Mouse (Mus musculus) midbrain, embryonic 12.5 days (tissue): ENCODE measurements around the gene Prrt3. TPM values are rescaled to one million over a fixed set of nuclear protein-coding genes. Genes with fewer than 3 reads are reported as not detected.

Source experiments
- ATAC-seq: fragments of 200-750 bp; cut with Nextera tagmentation; 2 replicates; pipeline ENCODE4 v1.8.0; 2017; ENCODE audit warnings: low read depth, moderate TSS enrichment, moderate library complexity; ENCODE audit not compliant: low FRiP score
- H3K27ac ChIP-seq: fragments of 300-500 bp; sonication (generic); replicated peaks from 2 replicates; pipeline ENCODE4 v1.5.1; 2016; ENCODE audit warnings: mild to moderate bottlenecking
- H3K27me3 ChIP-seq: fragments of 300-500 bp; sonication (generic); 2 replicates; pipeline ENCODE4 v1.6.1; 2016; ENCODE audit warnings: mild to moderate bottlenecking
- H3K36me3 ChIP-seq: fragments of 300-500 bp; sonication (generic); 2 replicates; pipeline ENCODE4 v1.6.1; 2016
- H3K4me1 ChIP-seq: fragments of 300-500 bp; sonication (generic); 2 replicates; pipeline ENCODE4 v1.6.1; 2016
- H3K4me2 ChIP-seq: fragments of 300-500 bp; sonication (generic); replicated peaks from 2 replicates; pipeline ENCODE4 v1.6.1; 2016; ENCODE audit warnings: mild to moderate bottlenecking, moderate library complexity
- H3K4me3 ChIP-seq: fragments of 300-500 bp; sonication (generic); 2 replicates; pipeline ENCODE4 v1.5.1; 2016; ENCODE audit warnings: mild to moderate bottlenecking
- H3K9ac ChIP-seq: fragments of 300-500 bp; sonication (generic); replicated peaks from 2 replicates; pipeline ENCODE4 v1.6.1; 2016; ENCODE audit warnings: mild to moderate bottlenecking, moderate library complexity
- H3K9me3 ChIP-seq: fragments of 300-500 bp; sonication (generic); 2 replicates; pipeline ENCODE4 v1.6.1; 2016; ENCODE audit warnings: mild to moderate bottlenecking
- WGBS: fragments of 180-500 bp; shearing (Covaris S2); methylation state at CpG from one replicate; pipeline ENCODE4 v1.1.7; 2016; 5-methylcytosine and 5-hydroxymethylcytosine counted together
- microRNA-seq: library from miRNA; unstranded; fragments of <30 nt; microRNA quantifications from one replicate; pipeline ENCODE4, GENCODE M21; 2017
- polyA plus RNA-seq: library from polyadenylated mRNA; unstranded; fragments of >200 nt; fragmentation: Nextera tagmentation; extraction: Ambion mirVana; gene quantifications from 2 replicates; pipeline ENCODE4 v1.2.1, GENCODE M21; 2016

Gene Prrt3
- polyA plus RNA-seq, 1 experiment from 2014 or later: 2.8 TPM

DNA sequence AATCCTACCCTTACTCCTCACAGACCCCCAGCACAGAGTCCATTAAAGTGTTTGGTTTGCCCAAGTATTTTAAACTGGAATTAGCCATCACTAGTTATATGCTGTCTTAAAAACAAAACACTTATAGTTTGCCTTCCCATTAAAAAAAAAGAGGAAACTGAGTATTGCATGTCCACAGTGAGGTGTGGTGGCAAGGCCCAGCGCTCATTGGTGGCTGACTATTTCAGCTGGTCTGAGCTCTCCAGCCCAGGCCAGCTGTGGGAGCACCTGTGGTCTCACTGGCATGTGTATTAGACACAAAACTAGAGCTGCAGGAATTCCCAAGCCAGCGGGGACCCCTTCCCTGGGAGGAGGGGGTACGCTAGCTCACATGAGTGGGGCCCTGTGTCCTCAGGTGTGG, 33.2 kb downstream of the Prrt3 start:
- peaks cover 10% of the 10 kb centered on the region for H3K4me1 ChIP-seq
- H3K9me3 ChIP-seq: no peaks in the 10 kb centered on the region
- no peak overlapping the region for H3K27ac ChIP-seq
- H3K9ac ChIP-seq: no peak overlapping the region
- ATAC-seq: no peak
- H3K36me3 ChIP-seq: no peaks in the 10 kb centered on the region
- H3K27me3 ChIP-seq: peaks cover 55% of the 10 kb centered on the region
- 55% methylated on average over 3 of the region's 3 CpGs for WGBS
- no peak overlapping the region for H3K4me2 ChIP-seq
- H3K4me3 ChIP-seq: no peak overlapping the region

DNA sequence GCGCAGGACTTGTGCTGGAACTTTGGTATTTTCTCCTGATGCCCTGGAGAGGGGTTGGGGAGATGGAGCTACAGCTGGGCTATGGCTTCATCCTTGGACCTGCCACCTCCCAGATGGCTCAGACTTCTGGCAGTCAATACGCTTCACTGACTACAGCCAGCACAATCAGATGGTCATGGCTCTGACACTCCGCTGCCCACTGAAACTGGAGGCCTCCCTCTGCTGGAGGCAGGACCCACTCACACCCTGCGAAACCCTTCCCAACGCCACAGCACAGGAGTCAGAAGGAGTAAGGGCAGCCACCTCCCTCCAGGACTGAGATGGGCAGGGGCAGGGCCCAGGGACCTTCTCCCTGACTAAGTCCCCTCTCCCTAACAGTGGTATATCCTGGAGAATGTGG, 36.1 kb downstream of the Prrt3 start:
- Histone ChIP-seq H3K36me3 (no peaks in the 10 kb centered on the region), H3K9ac (no peak overlapping the region), H3K27me3 (peaks cover 34% of the 10 kb centered on the region), H3K27ac (no peak overlapping the region), H3K4me1 (peaks cover 10% of the 10 kb centered on the region), H3K4me2 (no peak overlapping the region), H3K9me3 (no peaks in the 10 kb centered on the region), H3K4me3 (no peak overlapping the region)
- ATAC-seq: no peak
- WGBS: 65% methylated on average over 5 of the region's 5 CpGs

DNA sequence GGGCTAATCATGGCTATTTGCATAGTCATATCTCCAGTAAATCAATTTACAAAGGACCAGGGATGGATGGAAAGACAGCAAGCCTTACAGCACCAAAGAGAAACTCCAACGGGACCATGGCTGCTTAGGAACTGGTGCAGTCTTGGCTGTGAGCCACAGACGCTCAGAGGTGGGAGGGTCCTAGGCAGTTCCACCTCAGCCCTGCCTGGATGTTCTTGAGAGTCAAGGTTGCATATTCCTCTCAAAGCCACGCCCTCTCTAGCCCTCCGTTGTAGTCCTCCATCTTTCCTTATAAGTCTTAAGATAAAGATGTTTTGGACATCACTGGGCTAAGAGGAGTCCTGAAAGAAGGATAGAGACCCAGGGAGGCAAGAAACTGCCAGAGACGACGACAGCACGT, 37.7 kb downstream of the Prrt3 start:
- ATAC-seq: no peak
- H3K27me3 ChIP-seq: peaks cover 18% of the 10 kb centered on the region
- no peak overlapping the region for H3K9ac ChIP-seq
- no peak overlapping the region for H3K4me2 ChIP-seq
- H3K4me3 ChIP-seq: no peak overlapping the region
- 72% methylated on average over 7 of the region's 7 CpGs for whole genome bisulfite sequencing
- no peak overlapping the region for H3K27ac ChIP-seq
- no peaks in the 10 kb centered on the region for H3K9me3 ChIP-seq
- 0 out of 2 replicates have a peak, but pooled peaks cover 2% of the 10 kb centered on the region for H3K4me1 ChIP-seq
- no peaks in the 10 kb centered on the region for H3K36me3 ChIP-seq

DNA sequence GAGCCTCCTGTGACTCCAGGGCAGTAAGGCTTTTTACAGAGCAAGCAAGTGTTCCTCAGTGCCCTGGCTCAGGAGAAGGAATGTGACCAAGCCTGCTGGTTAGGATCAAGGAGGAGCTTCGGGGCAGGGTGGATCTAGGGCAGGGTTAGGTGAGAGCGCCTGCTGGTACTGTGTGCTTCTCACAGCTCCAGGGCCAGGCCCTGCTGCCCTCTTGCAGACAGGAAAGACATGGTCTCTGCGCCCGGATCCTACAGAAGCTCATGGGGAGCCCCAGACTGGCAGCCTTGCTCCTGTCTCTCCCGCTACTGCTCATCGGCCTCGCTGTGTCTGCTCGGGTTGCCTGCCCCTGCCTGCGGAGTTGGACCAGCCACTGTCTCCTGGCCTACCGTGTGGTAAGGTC, 43.1 kb downstream of the Prrt3 start:
- Histone ChIP-seq H3K27me3 (peaks cover 7% of the 10 kb centered on the region; the same call in 1 of the 2 replicates), H3K9ac (no peak overlapping the region), H3K4me1 (no peaks in the 10 kb centered on the region), H3K9me3 (no peaks in the 10 kb centered on the region), H3K36me3 (no peaks in the 10 kb centered on the region), H3K4me2 (no peak overlapping the region), H3K4me3 (no peak overlapping the region), H3K27ac (no peak overlapping the region)
- ATAC-seq: no peak
- WGBS: 72% methylated on average over 10 of the region's 10 CpGs

DNA sequence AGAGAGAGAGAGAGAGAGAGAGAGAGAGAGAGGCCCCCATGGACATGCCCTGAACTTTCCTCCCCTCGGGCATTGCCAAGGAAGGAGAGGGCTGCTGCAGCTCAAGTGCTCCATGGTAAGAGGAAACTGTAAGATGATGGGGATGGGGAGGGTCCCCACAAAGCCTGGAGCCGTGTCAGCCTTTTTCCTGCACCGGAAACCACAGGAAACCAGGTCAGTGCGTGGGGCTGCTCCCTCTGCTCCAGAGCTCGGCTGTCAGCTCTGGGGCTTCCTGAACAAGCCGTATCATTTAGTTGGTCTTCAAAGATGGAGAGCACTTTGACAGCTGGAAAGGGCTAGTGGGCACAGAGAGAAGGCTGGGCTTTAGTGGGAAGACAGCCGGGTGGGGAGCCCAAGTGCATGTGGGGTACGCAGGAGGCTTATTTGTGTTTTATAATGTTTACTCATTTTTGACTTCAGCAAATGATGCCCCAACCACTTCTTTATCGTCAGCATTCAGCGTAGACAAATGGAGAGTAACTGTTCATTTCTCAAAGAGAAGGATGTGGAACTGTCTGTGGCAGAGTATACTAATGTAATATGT, 43.7 kb downstream of the Prrt3 start, which contains the start of gene Il17re:
Il17re (plus strand) TSS at position 533 of the 583 bp plus-strand sequence.
- no peak for ATAC-seq
- no peaks in the 10 kb centered on the region for H3K36me3 ChIP-seq
- H3K27ac ChIP-seq: no peak within 1 kb of the TSS
- no peak within 1 kb of the TSS for H3K9ac ChIP-seq
- H3K4me3 ChIP-seq: no peak within 1 kb of the TSS
- 79% methylated on average over 10 of the region's 10 CpGs for WGBS
- H3K4me1 ChIP-seq: no peaks in the 10 kb centered on the region
- H3K4me2 ChIP-seq: no peak within 1 kb of the TSS
- H3K27me3 ChIP-seq: peaks cover 7% of the 10 kb centered on the region; the same call in 1 of the 2 replicates
- H3K9me3 ChIP-seq: no peaks in the 10 kb centered on the region

DNA sequence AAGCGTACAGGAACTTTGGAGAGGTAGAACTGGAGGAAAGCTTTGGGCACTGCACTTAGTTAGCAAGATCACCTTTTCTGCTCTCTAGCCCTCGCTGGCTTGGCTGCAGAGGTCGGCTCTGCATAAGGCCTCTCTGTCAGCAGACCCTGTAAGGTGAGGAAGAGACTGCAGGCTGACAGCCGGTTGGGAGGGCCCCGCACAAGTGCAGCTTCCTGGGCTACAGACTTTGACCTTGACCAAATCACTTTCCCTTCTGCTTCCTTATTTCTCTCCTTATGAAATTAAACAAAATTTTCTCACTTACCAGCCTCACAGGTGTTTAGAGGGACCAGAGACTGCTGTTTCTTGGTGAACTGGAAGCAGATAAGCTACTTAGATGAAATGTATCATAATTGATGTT, 46.7 kb downstream of the Prrt3 start:
- no peak for ATAC-seq
- Histone ChIP-seq H3K9ac (no peak overlapping the region), H3K4me1 (no peaks in the 10 kb centered on the region), H3K27me3 (peaks cover 7% of the 10 kb centered on the region; the same call in 1 of the 2 replicates), H3K9me3 (no peaks in the 10 kb centered on the region), H3K4me2 (no peak overlapping the region), H3K4me3 (no peak overlapping the region), H3K36me3 (no peaks in the 10 kb centered on the region), H3K27ac (no peak overlapping the region)
- WGBS: 76% methylated on average over 5 of the region's 5 CpGs

DNA sequence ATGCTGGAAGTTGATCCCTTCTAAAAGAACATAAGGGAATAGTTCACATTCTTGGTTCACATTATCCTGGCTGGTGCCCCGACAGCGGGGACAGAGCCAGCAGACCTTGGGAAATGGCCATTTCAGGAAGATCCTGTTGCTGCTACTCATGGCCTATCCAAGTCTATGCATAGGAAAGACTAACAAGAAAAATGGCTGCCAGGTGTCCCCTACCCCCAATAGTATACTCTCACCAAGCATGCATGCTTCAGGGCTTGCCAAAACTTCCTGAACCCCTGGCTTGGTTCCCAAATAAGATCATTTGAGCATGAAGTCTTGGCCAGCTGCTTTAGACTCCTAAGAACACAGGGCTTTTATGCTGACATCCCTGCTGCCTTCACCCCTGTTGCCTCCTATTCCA, 49.9 kb downstream of the Prrt3 start:
- H3K27me3 ChIP-seq: no peaks in the 10 kb centered on the region
- no peaks in the 10 kb centered on the region for H3K4me1 ChIP-seq
- H3K9ac ChIP-seq: no peak overlapping the region
- no peak overlapping the region for H3K27ac ChIP-seq
- no peak overlapping the region for H3K4me2 ChIP-seq
- no peaks in the 10 kb centered on the region for H3K9me3 ChIP-seq
- WGBS: 92% methylated on average over 2 of the region's 2 CpGs
- peaks cover 26% of the 10 kb centered on the region for H3K36me3 ChIP-seq
- ATAC-seq: no peak
- no peak overlapping the region for H3K4me3 ChIP-seq

DNA sequence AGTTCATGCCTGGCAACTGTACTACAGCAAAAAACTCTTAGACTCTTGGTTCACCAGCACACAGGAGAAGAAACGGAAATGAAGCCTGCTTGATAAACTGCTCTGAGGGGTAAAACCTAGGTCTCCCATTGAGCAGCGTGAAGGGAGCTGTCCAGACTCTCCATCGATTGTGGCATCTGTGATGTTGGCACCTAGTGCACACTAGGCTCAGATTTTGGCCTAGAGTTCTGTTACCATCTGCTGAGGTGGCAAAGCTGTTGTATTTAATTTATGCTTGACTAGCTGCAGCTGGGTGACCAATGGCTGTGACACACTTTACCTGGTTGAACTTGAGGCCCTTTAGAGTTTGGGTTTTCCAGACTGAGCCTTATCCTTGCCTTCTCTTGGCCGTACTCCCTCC, 54.1 kb downstream of the Prrt3 start:
- Histone ChIP-seq H3K9ac (no peak overlapping the region), H3K36me3 (peaks cover 40% of the 10 kb centered on the region), H3K9me3 (no peaks in the 10 kb centered on the region), H3K4me3 (no peak overlapping the region), H3K27ac (no peak overlapping the region), H3K27me3 (no peaks in the 10 kb centered on the region), H3K4me1 (peaks cover 10% of the 10 kb centered on the region), H3K4me2 (no peak overlapping the region)
- no peak for ATAC-seq
- WGBS: 92% methylated on average over 4 of the region's 4 CpGs

DNA sequence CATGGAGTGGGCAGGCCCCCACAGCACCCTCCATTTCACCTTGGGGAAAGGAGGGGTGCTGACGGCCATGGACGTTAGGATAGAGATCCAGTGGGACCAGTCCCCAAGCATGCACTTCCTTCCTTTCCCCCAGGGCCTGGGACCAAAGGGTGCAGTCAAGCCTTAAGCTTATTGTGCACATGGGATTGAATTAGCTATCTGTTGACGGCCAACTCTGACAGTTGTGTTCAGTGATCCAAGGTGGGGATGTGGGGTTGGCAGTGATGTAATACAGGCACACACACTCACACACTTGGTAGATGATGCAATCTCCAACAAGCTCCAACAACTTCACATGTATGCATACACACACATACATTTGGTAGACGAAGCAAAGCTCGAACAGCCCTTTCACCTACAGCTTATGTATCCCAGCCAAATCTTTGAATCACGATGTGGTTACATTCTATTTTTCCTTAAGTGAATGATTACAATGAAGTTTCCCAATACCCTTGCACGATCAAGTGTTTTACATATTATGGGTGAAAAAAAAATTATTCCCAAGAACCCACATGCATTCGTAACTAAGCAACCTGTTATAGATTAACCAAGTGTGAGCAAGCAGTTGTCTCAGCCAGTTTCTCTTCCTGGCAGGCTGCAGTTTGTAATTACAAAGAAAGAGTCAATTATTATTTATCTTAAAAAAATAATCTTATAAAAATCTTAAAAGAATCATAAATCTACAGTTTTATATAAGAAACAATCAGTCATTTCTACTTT, 57.3 kb downstream of the Prrt3 start:
- Histone ChIP-seq H3K36me3 (peaks cover 40% of the 10 kb centered on the region), H3K4me1 (peaks cover 10% of the 10 kb centered on the region), H3K27ac (no peak overlapping the region), H3K9me3 (no peaks in the 10 kb centered on the region), H3K4me2 (no peak overlapping the region), H3K9ac (no peak overlapping the region), H3K27me3 (no peaks in the 10 kb centered on the region), H3K4me3 (no peak overlapping the region)
- WGBS: 83% methylated on average over 8 of the region's 8 CpGs
- ATAC-seq: no peak

Small RNA genes lying within 50 kb of the gene (microRNA-seq; reads per million reads assigned to microRNA genes)
- gene Gm23365: not detected

Other genes starting within 250 kb of the Prrt3 start
- gene Cpne9, start 219.6 kb downstream of the Prrt3 start, polyA plus RNA-seq: 0.22 and 0.34 TPM in 2 replicates
- gene Brpf1, start 194.8 kb downstream of the Prrt3 start, polyA plus RNA-seq: 29.6 and 31.2 TPM in 2 replicates
- gene Ogg1, start 175.0 kb downstream of the Prrt3 start, polyA plus RNA-seq: 11.7 and 13.6 TPM in 2 replicates
- 66.5 and 67.4 TPM in 2 replicates for gene Camk1, start 157.9 kb downstream of the Prrt3 start, polyA plus RNA-seq
- 63.2 and 64.5 TPM in 2 replicates for gene Tada3, start 124.0 kb downstream of the Prrt3 start, polyA plus RNA-seq
- 332 and 360 TPM in 2 replicates for gene Arpc4, start 123.8 kb downstream of the Prrt3 start, polyA plus RNA-seq
- 6.3 and 7.9 TPM in 2 replicates for gene Ttll3, start 112.7 kb downstream of the Prrt3 start, polyA plus RNA-seq
- gene Rpusd3, start 82.6 kb downstream of the Prrt3 start, polyA plus RNA-seq: 24.3 and 26.7 TPM in 2 replicates
- gene Cidec, start 66.2 kb downstream of the Prrt3 start, polyA plus RNA-seq: not detected in 2 replicates
- gene Jagn1, start 59.4 kb downstream of the Prrt3 start, polyA plus RNA-seq: 73.4 and 74.9 TPM in 2 replicates
- 0.51 and 0.93 TPM in 2 replicates for gene Il17re, start 43.4 kb downstream of the Prrt3 start, polyA plus RNA-seq
- 4.3 and 6.3 TPM in 2 replicates for gene Il17rc, start 30.5 kb downstream of the Prrt3 start, polyA plus RNA-seq
- gene Creld1, start 18.6 kb downstream of the Prrt3 start, polyA plus RNA-seq: 44.0 and 49.1 TPM in 2 replicates
- 81.3 and 87.7 TPM in 2 replicates for gene Emc3, start 29.7 kb upstream of the Prrt3 start, polyA plus RNA-seq
- 12.7 and 13.0 TPM in 2 replicates for gene Fancd2, start 29.8 kb upstream of the Prrt3 start, polyA plus RNA-seq
- gene Fancd2os, start 98.8 kb upstream of the Prrt3 start, polyA plus RNA-seq: 0.22 TPM in 1 of 2 replicates, not detected in the other
- gene Brk1, start 102.8 kb upstream of the Prrt3 start, polyA plus RNA-seq: 184 and 196 TPM in 2 replicates
- 55.1 and 56.3 TPM in 2 replicates for gene Vhl, start 122.0 kb upstream of the Prrt3 start, polyA plus RNA-seq
- gene Irak2, start 136.5 kb upstream of the Prrt3 start, polyA plus RNA-seq: 1.4 and 2.3 TPM in 2 replicates
- gene Tatdn2, start 195.1 kb upstream of the Prrt3 start, polyA plus RNA-seq: 0.64 and 0.93 TPM in 2 replicates
- gene Ghrl, start 217.9 kb upstream of the Prrt3 start, polyA plus RNA-seq: 0.84 and 0.90 TPM in 2 replicates
- gene Sec13, start 238.8 kb upstream of the Prrt3 start, polyA plus RNA-seq: 222 and 233 TPM in 2 replicates